Mouse (Mus musculus): ENCODE measurements at regions not wholly inside any gene's neighbourhood (a gene's known extent, or its start where the extent isn't known, plus 50 kb on each side); places are given as distances from the start of the nearest gene placed in this dataset.

DNA sequence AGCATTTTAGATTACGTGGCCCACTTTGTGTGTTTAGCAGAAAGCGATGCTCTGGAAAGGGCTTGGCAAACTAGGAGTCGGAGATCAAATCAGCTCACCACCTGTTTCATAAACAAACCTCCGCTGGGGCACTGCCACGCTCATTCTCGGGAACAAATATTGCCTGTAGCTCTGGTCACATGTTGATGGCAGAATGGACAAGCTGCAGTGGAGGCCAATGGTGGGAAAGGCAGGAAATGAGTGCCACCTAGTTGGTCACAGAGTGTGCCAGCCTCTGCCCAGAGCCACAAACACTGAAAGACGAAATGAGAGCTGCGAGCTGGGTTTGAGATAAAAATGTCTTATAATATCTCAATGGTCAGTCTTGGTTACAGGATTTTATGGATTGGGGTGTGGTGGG is 259.2 kb upstream of the Csf3r start:
- intact Hi-C loops (cut with DNase I), result no loop called here
- DNase-seq, result no peak

DNA sequence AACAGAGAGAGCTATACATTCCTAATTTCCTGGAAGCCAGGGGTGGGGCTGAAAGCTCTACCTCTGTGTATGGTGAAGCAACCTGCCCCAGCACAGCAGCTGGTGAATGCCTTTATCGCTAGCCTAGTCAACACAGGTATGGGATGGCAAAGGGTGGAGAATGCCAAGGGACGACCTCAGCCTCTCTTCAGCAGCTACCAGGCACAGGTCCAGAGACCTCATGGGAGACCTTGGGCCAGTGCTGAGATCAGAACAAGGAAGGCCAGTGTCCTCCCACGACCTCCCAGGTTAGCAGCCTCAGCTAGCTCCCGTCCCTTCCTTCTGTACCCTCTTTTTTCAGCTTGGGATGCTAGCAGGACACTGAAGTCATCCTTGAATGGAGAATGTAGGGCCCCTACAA is 247.2 kb upstream of the Csf3r start:
- DNase-seq, result no peak
- intact Hi-C loops (cut with DNase I), result no loop called here

DNA sequence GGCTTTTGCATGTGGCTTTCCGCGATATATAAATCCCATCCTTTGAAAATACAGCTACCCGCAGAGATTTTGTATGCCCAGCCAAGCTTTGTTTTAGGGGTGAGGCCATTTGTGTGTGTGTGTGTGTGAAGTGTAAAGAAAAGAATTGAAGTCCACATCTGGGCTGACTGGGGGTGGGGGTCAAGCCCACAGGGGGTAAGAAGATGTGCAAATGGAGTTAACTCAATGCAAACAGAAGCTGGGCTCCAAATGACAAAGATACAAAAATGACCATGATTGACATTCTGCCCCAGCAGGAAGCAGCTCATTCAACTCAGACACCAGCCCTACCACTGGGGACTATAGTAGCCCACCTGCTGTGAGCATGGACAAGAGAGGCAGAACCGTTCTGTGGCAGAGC is 244.2 kb upstream of the Csf3r start:
- DNase-seq, result no peak
- intact Hi-C loops (cut with DNase I), result no loop called here

DNA sequence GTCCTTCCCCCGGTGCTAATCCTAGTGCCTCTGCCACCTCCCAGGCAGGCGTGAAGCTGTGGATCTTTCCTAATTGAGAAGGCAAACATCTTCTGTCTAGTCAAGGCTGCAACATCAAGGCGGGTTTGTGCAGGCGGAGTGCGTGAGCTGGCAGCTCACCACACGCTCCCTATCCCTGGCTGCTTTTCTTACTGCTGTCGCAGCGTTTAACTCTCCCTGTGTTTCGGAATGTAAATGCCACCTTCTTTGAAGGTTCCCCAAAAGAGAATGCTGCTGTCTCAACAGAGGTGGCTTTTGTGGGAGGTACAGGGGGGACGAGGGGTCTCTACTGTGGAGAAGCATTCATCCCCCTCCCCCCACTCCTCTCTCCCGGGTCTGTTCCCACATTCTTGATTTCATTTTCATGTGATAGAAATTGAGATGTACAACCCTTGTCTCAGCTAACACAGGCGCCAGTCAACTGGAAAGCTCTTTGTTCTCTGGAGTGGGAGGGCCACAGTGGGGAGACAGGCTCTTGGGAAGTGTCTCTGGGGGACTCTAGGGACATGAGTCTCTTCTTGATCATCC is 243.3 kb upstream of the Csf3r start:
- intact Hi-C loops (cut with DNase I), result no loop called here

DNA sequence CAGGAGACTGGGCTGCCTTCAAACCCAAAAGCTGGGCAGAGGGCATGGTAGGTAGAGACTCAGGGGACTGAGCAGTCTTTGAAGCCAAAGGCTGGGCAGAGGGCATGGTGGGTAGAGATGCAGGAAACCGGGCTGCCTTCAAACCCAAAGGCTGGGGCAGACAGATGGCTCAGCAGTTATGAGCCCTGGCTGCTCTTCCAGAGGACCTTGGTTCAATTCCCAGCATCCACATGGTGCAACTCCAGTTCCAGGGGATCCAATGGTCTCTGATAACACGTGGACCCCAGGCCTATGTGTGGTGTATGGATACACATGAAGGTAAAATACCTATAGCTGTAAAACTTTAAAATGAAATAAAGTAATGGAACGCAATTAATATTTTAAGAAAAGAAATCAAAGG is 242.0 kb upstream of the Csf3r start:
- intact Hi-C loops (cut with DNase I), result no loop called here
- no peak for DNase-seq

More for the DNA sequence above, 243.3 kb upstream of the Csf3r start:
- DNase-seq, result no peak

DNA sequence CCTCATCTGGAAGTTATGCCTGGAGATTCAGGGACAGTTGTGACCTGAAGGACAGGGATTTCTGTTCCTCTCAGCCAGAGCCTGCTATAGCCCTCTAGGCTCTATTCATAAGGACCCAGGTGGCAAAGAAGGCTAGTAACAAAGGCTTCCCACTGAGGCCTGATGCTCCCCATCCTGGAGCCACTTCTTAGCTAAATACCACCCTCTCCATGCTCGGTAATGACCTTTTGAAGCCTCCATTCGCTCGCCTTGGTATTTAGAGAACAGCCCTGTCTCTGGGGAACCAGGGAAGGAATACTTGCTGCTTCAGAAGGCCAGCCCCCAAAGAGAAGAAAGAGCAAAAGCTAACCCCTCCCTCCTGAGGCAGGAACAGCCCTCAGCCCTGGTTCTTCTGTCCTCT is 238.3 kb upstream of the Csf3r start:
- intact Hi-C loops (cut with DNase I), result no loop called here
- no peak for DNase-seq

DNA sequence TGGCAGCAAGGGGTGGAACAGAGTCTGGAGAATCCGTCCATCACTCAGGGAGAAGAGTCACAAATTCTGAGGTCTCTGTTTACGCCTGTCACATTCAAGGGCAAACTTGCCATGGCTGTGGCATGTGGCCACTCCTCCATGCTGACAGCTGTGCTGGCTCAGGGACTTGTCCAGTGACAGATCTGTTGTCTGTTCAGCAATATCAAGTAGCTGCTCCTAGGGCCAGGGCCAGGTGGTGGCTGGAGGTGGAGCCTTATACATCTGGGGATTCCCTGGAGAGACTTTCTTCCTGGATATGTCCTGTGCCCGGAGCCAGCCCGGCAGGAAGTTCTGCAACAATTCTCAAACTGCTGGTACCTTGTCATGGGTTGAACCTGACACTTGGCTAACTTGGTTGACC is 229.7 kb upstream of the Csf3r start:
- no peak for DNase-seq
- intact Hi-C loops (cut with DNase I), result no loop called here

DNA sequence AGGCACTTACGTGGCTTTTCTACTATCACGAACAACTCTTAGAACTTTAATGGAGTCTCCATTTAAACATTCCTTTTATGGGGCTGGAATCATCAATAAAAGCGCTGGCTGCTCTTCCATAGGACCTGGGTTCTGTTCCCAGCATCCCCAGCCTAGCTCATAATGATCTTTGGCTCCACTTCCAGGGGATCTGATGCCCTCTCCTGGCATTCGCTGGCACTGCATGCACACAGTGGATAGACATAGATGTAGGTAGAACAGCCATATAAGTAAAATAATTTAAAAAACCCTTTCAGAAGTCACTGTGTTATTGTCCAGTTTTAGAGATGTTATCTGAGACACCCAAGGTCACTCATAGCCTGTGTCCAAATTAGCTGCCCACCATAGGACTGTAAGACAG is 216.4 kb upstream of the Csf3r start:
- DNase-seq, result no peak
- intact Hi-C loops (cut with DNase I), result no loop called here

DNA sequence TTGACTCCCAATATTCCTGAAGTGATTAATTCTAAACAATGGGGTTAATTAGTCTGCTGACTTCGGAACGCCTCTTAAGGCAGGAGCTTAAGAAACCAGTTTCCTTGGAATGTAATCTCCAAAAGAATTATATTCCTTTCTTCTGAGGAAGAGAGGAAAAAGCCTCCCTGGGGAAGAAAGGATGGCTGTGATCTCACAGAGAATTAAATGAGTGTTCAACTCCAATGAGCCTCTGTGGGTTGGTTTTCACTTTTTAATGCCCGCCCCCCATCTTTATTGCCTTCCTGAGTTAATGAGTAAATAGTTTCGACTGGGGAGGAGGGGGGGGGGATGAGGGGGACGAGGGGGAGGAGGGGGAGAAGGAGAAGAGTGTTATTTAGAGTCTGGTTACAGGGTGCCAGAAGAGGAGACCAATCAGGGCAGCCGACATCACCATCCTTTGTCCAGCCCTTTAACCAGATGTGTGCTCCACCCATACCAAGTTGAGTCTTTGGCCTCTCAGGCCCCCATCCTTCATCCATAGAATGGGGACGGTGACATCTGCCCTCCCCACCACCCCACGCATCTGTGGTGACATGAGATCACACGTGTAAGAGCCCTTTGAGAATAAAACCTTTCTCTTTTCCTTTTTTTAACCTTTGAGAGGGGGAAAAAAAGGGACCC is 214.8 kb upstream of the Csf3r start:
- DNase-seq, result no peak
- intact Hi-C loops (cut with DNase I), result no loop called here

DNA sequence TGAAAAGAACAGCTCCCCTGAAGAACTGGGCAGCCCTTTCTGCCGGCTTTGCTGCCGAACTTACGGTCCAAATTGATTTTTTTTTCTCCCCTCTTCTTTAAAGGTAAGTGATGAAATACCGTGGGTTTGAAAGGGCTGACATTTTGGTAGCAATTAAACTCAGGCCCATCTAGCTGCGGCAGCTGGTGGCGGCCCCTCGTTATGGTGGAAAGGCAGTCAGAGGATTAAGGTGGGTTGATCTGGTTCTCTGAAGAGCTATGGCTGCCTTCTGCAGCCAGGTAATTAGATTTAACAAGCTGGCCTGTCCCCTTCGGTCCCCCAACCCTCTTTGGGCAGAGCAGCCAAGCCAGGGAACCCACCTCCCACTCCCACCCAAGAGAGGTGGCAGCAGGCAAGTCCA is 214.1 kb upstream of the Csf3r start:
- intact Hi-C loops (cut with DNase I), result no loop called here
- DNase-seq, result no peak

DNA sequence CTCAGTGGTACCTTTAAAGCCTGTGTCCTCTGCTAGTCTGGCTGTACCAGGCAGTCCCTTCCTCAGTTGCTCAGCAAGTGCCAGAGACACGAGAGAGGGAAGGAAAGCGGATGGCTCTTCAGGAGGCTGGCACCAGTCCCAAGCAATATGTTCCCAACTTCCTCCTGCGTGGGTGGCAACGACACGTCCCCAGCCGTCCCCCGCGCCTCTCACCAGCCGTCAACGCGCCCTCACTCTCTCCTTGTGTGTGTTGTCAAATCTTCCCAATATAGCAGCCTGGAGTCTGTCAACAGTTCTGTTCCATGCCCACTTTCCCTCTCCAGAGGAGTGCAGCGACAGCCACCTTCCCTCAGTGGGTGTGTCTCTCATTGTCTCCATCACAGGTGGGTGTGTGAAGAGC is 210.0 kb upstream of the Csf3r start:
- intact Hi-C loops (cut with DNase I), result no loop called here

DNA sequence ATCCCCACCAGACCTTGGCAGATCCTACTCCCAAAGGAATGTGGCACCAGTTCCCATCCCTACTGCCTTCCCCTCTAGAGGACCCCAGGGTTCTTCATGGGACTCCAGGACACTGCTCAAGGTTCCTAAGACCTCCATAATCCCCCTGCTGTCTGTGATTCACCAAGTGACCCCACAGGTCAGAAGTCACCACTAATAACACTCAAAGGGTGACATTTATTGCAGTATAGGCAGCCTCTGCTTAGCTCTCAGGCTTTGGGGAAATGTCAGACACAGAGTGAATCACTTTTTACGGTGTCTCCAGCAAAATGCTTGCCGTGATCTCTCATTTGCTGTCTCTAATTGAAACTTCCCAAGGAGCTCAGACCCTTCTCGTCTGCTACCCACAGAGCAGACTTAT is 209.1 kb upstream of the Csf3r start:
- no peak for DNase-seq
- intact Hi-C loops (cut with DNase I), result no loop called here

More for the DNA sequence above, 210.0 kb upstream of the Csf3r start:
- peak; percentile 41 for DNase-seq

DNA sequence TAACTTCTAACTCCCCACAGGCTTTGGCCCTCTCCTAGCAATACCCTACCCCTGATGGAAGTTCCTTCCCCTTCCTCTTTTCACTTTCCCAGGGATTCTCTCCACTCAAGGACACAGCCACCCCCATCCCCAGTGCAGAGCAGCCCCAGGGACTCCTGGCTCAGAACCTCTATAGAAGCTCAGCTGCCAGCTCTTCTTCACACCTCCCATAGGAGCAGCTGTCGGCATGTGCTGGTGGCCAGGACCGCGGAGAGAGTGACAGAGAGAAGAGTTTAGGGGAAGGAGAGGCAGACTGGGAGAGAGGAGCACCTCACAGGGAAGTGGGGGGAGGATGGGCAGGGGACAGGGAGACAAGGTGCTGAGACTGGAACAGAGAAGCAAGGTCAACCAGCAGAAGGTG is 199.8 kb upstream of the Csf3r start:
- intact Hi-C loops (cut with DNase I), result no loop called here
- DNase-seq, result peak; percentile 10

DNA sequence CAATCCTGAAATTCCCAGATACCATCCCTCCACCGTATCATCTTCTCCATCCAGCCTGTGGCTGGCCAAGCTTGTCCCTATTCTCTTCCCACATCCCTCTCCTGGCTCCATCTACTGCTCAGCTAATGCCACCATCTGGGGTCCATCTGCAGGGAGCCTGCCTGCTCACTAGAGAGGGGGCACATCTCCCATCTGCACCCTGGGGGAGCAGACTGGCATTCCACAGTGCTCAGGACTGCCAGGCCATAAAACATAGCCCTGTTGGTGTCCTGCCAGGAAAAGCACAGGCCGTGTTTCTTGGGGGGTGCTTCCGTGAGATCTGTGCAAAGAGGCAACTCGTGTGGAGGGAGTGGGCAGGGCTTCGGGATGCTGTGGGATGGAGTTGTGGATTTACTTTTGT is 197.9 kb upstream of the Csf3r start:
- intact Hi-C loops (cut with DNase I), result no loop called here
- DNase-seq, result peak; percentile 47

DNA sequence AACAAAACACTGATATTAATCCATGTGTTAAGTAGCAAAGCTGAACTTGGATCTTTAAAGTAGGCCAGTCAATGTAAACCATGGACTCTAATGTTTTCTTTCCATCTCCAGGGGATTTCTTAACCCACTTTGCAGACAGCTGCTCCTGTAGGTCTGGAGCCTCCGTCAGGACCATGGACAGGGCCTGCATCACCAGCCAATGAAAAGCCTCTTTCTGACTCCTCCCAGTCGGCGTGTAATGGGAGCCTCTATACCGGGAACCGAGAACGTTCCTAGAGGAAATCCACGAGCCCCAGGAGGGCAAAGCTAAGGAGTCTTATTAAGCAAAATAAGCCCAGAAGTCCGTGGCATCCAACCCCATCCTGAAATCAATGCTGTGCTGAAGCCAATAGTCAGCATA is 189.1 kb upstream of the Csf3r start:
- intact Hi-C loops (cut with DNase I), result no loop called here
- DNase-seq, result peak; percentile 31

DNA sequence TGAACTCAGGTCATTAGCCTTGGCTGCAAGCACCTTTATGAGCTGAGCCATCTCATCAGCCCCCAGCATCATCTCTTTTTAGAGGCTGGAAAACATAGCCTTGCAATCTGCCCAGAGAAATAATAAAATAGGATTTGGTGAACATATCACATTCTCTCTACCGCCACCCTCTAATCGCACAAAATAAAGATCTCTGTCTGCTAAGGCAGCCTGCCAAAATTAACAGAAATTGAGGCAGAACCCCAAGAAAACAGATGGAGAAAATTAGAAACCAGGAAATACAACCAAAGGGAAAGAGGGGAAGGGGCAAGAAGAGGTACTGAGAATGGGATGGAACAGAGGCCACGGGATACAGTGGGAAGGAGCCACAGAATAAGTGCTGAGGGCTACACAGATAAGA is 176.8 kb upstream of the Csf3r start:
- no peak for DNase-seq
- intact Hi-C loops (cut with DNase I), result no loop called here

DNA sequence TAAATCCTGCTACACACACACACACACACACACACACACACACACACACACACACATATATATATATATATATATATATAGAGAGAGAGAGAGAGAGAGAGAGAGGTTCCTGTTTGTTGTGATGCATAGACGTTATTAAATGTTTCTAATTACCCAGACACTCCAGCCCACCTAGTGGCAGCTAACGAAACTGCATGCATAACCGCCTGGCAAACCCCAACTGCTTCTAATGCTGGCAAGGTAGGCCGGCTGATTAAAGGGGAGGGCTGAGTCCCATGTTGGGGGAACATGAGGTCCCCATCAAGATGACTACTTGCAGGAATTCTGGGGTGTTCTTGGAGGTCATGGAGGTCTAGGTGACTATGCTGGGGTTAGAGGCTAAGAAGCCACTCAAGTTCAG is 174.1 kb upstream of the Csf3r start:
- DNase-seq, result peak; percentile 72
- intact Hi-C loops (cut with DNase I), result no loop called here

DNA sequence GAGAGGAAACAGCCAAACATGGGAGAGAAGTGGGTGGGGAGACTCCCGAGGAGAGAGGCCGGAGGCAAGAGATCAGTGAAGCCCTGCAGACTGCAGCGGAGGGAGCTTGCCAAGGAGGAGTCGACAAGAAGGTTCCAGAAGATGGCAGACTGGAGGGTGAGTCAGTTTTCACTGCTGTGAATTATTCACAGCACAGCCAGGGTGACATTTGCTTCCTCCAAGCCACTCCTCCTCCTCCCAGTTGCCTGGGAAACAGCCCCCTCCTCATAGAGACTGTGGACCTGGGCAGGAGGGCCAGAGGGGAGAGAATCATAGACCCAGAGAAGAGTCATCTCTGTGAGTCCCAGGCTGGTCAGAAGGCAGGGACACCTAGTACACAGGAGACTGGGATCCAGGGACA is 171.8 kb upstream of the Csf3r start:
- peak; percentile 29 for DNase-seq
- intact Hi-C loops (cut with DNase I), result no loop called here

DNA sequence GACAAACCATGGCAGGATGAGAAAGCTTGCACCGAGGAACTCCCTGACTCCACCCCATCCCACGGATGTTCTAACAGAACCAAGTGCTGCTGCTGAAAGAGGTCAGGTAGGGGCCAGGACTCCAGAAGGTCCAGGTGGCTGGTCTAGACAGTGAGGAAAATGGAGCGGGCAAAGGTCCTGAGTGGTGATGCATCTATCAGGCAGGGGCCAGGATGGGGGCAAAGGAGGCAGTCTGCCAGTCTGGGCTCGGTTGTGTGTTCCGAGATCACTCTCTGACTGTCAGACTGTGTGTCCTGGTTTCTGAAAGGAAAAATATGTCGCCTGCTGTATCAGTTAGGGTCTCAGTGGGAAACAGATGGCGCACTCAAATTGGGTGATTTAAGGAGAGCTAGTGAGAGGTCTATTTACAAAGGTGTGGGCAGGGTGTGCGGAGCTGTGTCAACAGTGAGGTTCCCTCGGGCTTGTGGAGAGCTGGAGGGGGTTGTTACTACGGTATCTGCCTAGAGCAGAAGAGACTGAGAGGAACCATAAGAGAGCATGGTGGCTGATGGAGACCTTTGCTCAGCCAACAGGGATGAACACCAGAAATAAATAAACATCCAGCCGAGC is 168.3 kb upstream of the Csf3r start:
- DNase-seq, result no peak
- intact Hi-C loops (cut with DNase I), result no loop called here

DNA sequence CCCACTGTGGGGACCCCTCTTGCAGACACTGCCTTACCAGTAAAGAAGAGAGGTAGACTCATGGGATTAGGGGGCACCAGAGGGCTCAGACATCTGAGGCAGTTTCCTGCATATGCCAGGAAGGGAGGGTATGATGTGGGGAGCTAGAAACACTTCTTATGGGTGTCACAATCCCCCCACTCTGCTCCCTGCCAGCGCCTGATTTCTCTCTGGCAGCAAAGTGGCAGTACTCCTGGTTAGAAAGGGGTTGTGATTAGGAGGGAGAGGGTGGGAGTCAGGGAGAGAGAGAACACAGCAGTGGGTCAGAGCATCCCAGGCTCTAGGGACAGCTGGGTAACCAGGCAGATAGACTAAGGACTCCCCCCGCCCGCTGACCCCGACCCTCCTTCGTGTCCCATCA is 167.6 kb upstream of the Csf3r start:
- intact Hi-C loops (cut with DNase I), result no loop called here
- no peak for DNase-seq

DNA sequence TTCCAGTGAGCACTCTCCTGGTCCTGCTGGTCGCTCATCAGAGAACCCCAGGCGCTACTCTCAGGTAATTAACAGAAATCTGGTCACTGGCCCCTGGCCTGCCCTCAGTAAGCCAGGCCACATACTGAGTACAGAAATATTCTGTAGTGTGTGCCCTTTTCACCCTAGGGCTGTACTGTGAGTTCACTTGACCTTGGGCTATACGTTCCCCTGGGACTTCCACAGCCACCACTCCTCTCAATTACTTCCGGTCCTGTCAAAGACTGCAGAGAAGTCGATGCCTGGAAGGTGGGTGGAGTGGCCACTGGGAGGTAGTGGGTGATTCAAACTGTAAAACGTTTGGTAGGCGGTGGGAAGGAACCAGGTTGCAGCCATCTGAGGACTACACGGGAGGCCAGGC is 159.3 kb upstream of the Csf3r start:
- no peak for DNase-seq
- intact Hi-C loops (cut with DNase I), result no loop called here

DNA sequence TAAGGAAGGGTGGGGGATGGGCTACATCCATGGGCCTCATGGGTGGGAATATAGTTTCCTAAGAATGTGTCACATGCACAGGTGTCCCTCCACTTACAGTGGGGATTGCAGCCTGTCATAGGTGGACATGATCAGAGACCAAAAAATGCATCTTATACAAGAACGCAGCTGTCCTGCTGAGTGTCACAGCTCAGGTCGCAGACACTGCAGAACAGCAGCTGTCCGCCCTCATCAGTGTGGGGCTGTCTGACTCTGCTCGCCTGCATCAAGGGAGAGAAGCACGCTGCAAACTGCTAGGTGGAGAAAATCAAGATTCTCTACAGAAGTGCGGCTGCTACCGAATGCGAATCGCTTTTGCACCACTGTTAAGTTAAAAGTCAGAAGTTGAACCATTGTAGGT is 158.6 kb upstream of the Csf3r start:
- intact Hi-C loops (cut with DNase I), result no loop called here
- no peak for DNase-seq

DNA sequence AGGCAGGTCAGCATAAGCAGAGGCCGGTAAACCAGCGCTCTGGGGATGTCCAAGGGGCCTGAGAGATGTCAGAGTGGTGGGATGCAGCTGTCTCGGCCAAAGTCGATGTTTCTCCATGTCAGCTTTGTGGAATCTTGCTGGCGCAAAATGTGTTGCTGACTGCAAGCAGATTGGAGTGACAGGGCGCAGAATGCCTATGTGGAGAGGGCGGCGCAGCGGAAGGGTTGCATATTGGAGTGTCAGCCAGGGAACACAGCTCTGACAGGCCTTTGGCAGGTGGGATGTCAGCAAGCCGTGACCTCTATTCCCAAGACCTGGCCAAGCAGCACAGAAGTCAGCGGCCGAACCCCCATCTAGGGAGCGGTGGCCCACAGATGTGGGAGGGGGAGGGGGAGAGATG is 153.1 kb upstream of the Csf3r start:
- DNase-seq, result peak; percentile 25
- intact Hi-C loops (cut with DNase I), result no loop called here

All from left cerebral cortex, postnatal 4 days (tissue).